Mouse (Mus musculus): Measurements from ENCODE around the gene Mkln1.

GRCm38 (mm10) chr6:31518338-31518698, 119.8 kb downstream of the Mkln1 start:
- no peak for TF ChIP-seq CTCF (IDR thresholded peaks at IDR 0.05; ENCODE audit: low read depth, low read length)
- no peak for TF ChIP-seq POLR2A (IDR thresholded peaks at IDR 0.05; ENCODE audit: insufficient read depth, low read length)
